Mouse (Mus musculus): ENCODE measurements around the gene Nup88.

Gene Nup88

GRCm38 (mm10) chr11:70969821-70970559 lies at the start of gene Nup88, which contains the start of gene Rpain:
TSS of gene Nup88 (minus strand) at chr11:70969973.
TSS of gene Rpain (plus strand) at chr11:70970213.
- peak; percentile 96 for DNase-seq

GRCm38 (mm10) chr11:71018416-71019200 lies 48.8 kb upstream of the Nup88 start:
- DNase-seq, result no peak

GRCm38 (mm10) chr11:71017051-71017450 lies 47.3 kb upstream of the Nup88 start:
- no peak for DNase-seq

- DNase-seq, result no peak
These were observed 43.0 kb upstream of the Nup88 start for GRCm38 (mm10) chr11:71012743-71013142.

- DNase-seq, result no peak
These were observed 38.5 kb upstream of the Nup88 start for GRCm38 (mm10) chr11:71008321-71008720.

GRCm38 (mm10) chr11:71007831-71008230 lies 38.1 kb upstream of the Nup88 start:
- no peak for DNase-seq

GRCm38 (mm10) chr11:71007026-71007425 lies 37.3 kb upstream of the Nup88 start:
- no peak for DNase-seq

- DNase-seq, result no peak
These were observed 35.3 kb upstream of the Nup88 start for GRCm38 (mm10) chr11:71005046-71005445.

- DNase-seq, result peak; percentile 98
These were observed 34.6 kb upstream of the Nup88 start, which contains the start of gene Dhx33 for GRCm38 (mm10) chr11:71004316-71004773. TSS of gene Dhx33 (minus strand) at chr11:71004437.

GRCm38 (mm10) chr11:71003611-71004315 lies 34.0 kb upstream of the Nup88 start:
- no peak for DNase-seq

GRCm38 (mm10) chr11:71001167-71001566 lies 31.4 kb upstream of the Nup88 start:
- DNase-seq, result no peak

GRCm38 (mm10) chr11:70982557-70983228 lies 12.9 kb upstream of the Nup88 start, which contains the start of gene C1qbp:
TSS of gene C1qbp (minus strand) at chr11:70983026.
- DNase-seq, result peak; percentile 94

- DNase-seq, result no peak
These were observed 12.3 kb upstream of the Nup88 start for GRCm38 (mm10) chr11:70982030-70982429.

GRCm38 (mm10) chr11:70980751-70981510 lies 11.2 kb upstream of the Nup88 start:
- no peak for DNase-seq

GRCm38 (mm10) chr11:70980232-70980631 lies 10.5 kb upstream of the Nup88 start:
- DNase-seq, result no peak

GRCm38 (mm10) chr11:70977293-70977692 lies 7.5 kb upstream of the Nup88 start:
- DNase-seq, result no peak

- no peak for DNase-seq
These were observed 5.4 kb upstream of the Nup88 start for GRCm38 (mm10) chr11:70975193-70975592.

GRCm38 (mm10) chr11:70973947-70974346 lies 4.2 kb upstream of the Nup88 start:
- DNase-seq, result peak; percentile 25

GRCm38 (mm10) chr11:70972586-70972985 lies 2.8 kb upstream of the Nup88 start:
- DNase-seq, result peak; percentile 66

- DNase-seq, result peak; percentile 26
These were observed 1.1 kb upstream of the Nup88 start for GRCm38 (mm10) chr11:70970560-70971540.

All from kidney, adult 9 months (tissue).